Mouse (Mus musculus) embryonic facial prominence, embryonic 13.5 days (tissue): ENCODE data around the gene Pecr. TPM values are rescaled to one million over a fixed set of nuclear protein-coding genes. Genes with fewer than 3 reads are reported as not detected.

Experiments used
- ATAC-seq: fragments of 200-750 bp; cut with Nextera tagmentation; 2 replicates; pipeline ENCODE4 v1.8.0; 2017; ENCODE audit warnings: low read depth; ENCODE audit not compliant: insufficient number of reproducible peaks, insufficient read depth, low FRiP score, low TSS enrichment
- H3K27ac ChIP-seq: fragments of 300-500 bp; sonication (generic); 2 replicates; pipeline ENCODE4 v1.5.1; 2015; ENCODE audit warnings: moderate library complexity, mild to moderate bottlenecking, inconsistent platforms
- H3K27me3 ChIP-seq: fragments of 300-500 bp; sonication (generic); 2 replicates; pipeline ENCODE4 v1.6.1; 2015; ENCODE audit warnings: mild to moderate bottlenecking, inconsistent platforms
- H3K36me3 ChIP-seq: fragments of 300-500 bp; sonication (generic); 2 replicates; pipeline ENCODE4 v1.6.1; 2015; ENCODE audit warnings: mild to moderate bottlenecking, inconsistent platforms
- H3K4me1 ChIP-seq: fragments of 300-500 bp; sonication (generic); 2 replicates; pipeline ENCODE4 v1.6.1; 2015; ENCODE audit warnings: inconsistent platforms
- H3K4me2 ChIP-seq: fragments of 300-500 bp; sonication (generic); 2 replicates; pipeline ENCODE4 v1.6.1; 2015; ENCODE audit warnings: moderate library complexity, mild to moderate bottlenecking, inconsistent platforms
- H3K4me3 ChIP-seq: fragments of 300-500 bp; sonication (generic); 2 replicates; pipeline ENCODE4 v1.5.1; 2015; ENCODE audit warnings: mild to moderate bottlenecking, inconsistent platforms
- H3K9ac ChIP-seq: fragments of 300-500 bp; sonication (generic); 2 replicates; pipeline ENCODE4 v1.6.1; 2015; ENCODE audit warnings: mild to moderate bottlenecking, inconsistent platforms
- H3K9me3 ChIP-seq: fragments of 300-500 bp; sonication (generic); 2 replicates; pipeline ENCODE4 v1.6.1; 2016; ENCODE audit warnings: inconsistent platforms
- WGBS: fragments of 180-500 bp; shearing (Covaris S2); methylation state at CpG from one replicate; pipeline ENCODE4 v1.1.7; 2015; ENCODE audit warnings: mixed read lengths; 5-methylcytosine and 5-hydroxymethylcytosine counted together
- polyA plus RNA-seq: library from polyadenylated mRNA; unstranded; fragments of >200 nt; fragmentation: Nextera tagmentation; extraction: Ambion mirVana; gene quantifications from 2 replicates; pipeline ENCODE4 v1.2.1, GENCODE M21; 2015

The Pecr gene
- polyA plus RNA-seq, 1 experiment from 2014 or later = 43.1 TPM

DNA sequence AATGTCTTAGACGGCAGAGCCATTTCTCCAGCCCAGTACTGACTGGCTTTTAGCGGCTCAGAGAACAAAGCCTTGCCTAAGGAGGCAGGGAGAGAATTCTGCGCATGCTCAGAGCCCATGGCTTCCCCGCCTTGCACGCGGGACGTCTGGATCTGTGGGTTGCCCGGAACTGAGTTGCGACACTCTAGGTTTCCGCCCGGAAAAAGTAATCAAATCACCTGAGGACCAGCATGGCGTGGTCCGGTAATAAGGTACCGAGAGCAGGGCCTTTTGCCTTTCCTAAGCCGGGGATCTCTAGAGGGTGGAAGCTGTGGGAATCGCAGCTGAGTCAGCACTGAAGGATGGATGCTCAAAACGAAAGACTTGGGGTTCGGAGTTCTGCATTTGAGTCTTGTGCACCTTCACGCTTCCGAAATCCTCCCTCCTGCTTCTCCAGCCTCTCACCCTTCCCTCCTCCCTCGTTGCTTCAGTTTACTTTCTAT, 23.2 kb upstream of the Pecr start, which contains the start of gene Xrcc5:
Gene Xrcc5, plus strand, starts transcription at position 105 of the 482 bp plus-strand sequence.
- H3K4me3 ChIP-seq = peak within 1 kb of the TSS; percentile 52
- H3K4me1 ChIP-seq = peaks cover 22% of the 10 kb centered on the region
- peak within 1 kb of the TSS; percentile 73 for H3K9ac ChIP-seq
- H3K9me3 ChIP-seq = no peaks in the 10 kb centered on the region
- H3K36me3 ChIP-seq = peaks cover 12% of the 10 kb centered on the region
- peak within 1 kb of the TSS; percentile 56 for H3K4me2 ChIP-seq
- 0% methylated on average over 21 of the region's 21 CpGs for WGBS
- H3K27ac ChIP-seq = peak within 1 kb of the TSS; percentile 93
- H3K27me3 ChIP-seq = no peaks in the 10 kb centered on the region
- ATAC-seq = peak; percentile 96

DNA sequence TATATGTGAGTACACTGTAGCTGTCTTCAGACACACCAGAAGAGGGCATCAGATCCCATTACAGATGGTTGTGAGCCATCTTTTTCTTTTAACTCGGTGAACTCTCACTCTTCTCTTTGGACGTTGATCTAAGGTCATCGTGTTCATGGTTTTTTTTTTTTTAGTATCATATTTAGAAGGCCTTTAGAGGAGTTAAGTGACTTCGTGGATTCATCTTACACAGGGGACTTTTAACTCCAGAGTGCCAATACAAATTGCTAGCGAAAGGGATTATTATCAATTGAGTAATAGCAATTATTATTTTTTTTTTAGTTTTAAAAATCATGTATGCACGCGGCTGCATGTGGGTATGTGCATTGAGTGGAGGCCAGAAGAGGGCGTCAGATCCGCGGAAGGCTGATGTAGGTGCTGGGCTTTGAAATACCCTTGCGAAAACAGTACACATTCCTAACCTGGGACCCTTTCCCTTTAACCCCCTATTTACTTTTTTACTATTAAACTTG, 22.6 kb upstream of the Pecr start:
- H3K27ac ChIP-seq = peak overlapping the region; percentile 93
- peak overlapping the region; percentile 56 for H3K4me2 ChIP-seq
- H3K36me3 ChIP-seq = peaks cover 6% of the 10 kb centered on the region
- H3K9ac ChIP-seq = peak overlapping the region; percentile 73
- H3K9me3 ChIP-seq = no peaks in the 10 kb centered on the region
- H3K4me3 ChIP-seq = peak overlapping the region; percentile 52
- 2% methylated on average over 11 of the region's 11 CpGs for WGBS
- ATAC-seq = peak; percentile 82
- no peaks in the 10 kb centered on the region for H3K27me3 ChIP-seq
- H3K4me1 ChIP-seq = peaks cover 22% of the 10 kb centered on the region

DNA sequence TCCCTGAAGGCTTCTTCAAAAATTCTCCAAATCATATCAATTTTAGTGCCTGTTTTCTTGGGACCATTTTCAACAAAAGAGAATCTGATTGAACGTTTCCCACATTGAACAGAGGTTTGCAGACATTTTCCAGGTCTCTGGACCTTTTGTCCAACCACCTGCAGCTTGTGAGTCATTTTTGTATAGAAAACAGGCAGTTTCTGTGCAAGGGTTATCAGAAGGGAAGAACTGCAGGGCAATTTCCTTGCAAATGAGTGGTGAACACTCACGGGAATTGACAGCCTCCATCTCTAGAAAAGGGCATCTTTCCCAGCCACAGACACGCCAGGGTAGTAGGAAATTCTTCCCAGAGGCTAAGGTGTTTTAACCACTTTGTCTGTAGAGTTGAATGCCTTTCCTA, 22.1 kb upstream of the Pecr start:
- ATAC-seq = no peak
- peaks cover 22% of the 10 kb centered on the region for H3K4me1 ChIP-seq
- no peaks in the 10 kb centered on the region for H3K9me3 ChIP-seq
- H3K27ac ChIP-seq = no peak overlapping the region
- H3K36me3 ChIP-seq = peaks cover under 1% of the 10 kb centered on the region; the same call in 1 of the 2 replicates
- H3K9ac ChIP-seq = no peak overlapping the region
- peak overlapping the region; percentile 56 for H3K4me2 ChIP-seq
- no peaks in the 10 kb centered on the region for H3K27me3 ChIP-seq
- WGBS = 57% methylated on average over 3 of the region's 3 CpGs
- no peak overlapping the region for H3K4me3 ChIP-seq

DNA sequence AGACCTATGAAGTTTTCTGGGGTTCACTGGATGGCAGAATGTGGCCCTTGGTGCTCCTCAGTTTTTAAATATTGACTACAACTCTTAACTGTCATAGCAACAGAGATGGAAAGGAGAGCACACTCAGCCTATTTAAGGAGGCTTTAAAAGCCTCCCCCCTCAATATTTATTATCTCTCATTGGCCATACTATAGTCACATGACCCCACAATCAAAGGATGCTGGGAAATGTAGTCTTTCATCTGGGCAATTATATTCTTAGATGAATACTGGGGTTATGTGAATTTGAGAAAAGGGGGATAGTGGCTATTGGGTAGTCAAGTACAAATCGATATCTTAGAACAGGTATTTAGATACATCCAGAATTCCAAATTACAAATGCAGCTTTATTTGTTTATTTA, 17.7 kb upstream of the Pecr start:
- Histone ChIP-seq H3K36me3 (no peaks in the 10 kb centered on the region), H3K4me2 (no peak overlapping the region), H3K27ac (no peak overlapping the region), H3K4me3 (no peak overlapping the region), H3K4me1 (peaks cover 3% of the 10 kb centered on the region; the same call in 1 of the 2 replicates), H3K9me3 (no peaks in the 10 kb centered on the region), H3K27me3 (no peaks in the 10 kb centered on the region), H3K9ac (no peak overlapping the region)
- ATAC-seq = no peak
- 83% methylated on average over 1 of the region's 1 CpGs for WGBS

DNA sequence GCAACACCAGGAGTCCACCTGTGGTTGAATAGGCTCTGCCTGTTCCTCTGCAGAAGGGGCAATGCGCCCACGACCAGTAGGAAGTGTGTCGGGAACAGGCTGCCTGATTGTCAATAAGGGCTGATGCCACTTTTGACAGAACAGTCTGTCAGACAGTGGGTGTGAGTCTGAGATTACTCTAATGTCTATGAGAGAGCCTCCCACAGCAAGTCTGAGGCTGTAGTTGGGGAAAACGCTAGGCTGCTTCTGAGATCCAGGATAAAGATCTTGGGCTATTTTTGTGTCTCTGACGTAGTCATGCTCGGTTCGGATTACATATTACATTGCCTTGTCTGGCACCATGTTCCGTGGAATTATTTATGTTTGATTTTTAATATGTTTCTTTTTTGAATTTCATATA, 11.6 kb upstream of the Pecr start:
- Histone ChIP-seq H3K27me3 (no peaks in the 10 kb centered on the region), H3K9me3 (no peaks in the 10 kb centered on the region), H3K4me1 (no peaks in the 10 kb centered on the region), H3K9ac (no peak overlapping the region), H3K27ac (no peak overlapping the region), H3K36me3 (no peaks in the 10 kb centered on the region), H3K4me2 (no peak overlapping the region), H3K4me3 (no peak overlapping the region)
- WGBS = 71% methylated on average over 8 of the region's 8 CpGs
- ATAC-seq = no peak

DNA sequence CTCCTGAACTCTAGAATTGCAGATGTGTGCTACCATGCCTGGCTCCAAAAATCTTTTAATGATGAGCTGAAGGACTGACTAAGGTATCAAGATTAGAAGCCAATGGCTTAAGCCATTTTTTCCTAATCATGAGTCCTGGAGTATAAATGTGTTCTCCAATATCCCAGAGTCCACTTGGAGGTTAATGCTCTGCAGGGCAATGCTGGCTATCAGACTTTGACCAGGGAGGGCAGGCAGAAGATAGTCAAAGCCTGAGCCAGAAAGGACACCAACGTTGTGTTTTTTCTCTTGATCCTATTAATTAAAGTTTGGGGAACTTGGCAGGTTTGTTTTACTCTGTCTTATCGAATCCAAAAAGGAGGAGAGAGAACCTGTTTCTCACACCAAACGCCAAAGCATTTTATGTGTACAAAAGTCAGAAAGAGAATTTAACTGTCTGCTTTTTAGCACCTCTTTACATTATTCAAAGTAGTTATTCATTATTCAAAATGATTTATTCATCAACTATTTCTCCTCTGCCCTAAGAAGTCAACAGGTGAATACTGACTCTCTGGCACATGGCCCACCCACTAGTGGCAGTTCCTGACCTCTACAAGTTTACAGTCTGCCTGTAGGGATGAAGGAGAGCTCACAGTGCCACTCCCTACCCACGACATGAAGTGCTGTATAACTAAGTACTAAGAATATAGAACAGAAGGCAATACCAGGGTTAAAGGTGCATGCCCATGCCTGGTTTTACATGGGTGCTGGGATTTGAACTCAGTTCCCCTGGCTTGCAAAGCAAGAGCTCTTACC, 10.0 kb upstream of the Pecr start:
- Histone ChIP-seq H3K27ac (no peak overlapping the region), H3K27me3 (no peaks in the 10 kb centered on the region), H3K36me3 (no peaks in the 10 kb centered on the region), H3K9ac (no peak overlapping the region), H3K4me2 (no peak overlapping the region), H3K4me3 (no peak overlapping the region), H3K9me3 (no peaks in the 10 kb centered on the region), H3K4me1 (no peaks in the 10 kb centered on the region)
- no peak for ATAC-seq
- 71% methylated on average over 4 of the region's 4 CpGs for WGBS

DNA sequence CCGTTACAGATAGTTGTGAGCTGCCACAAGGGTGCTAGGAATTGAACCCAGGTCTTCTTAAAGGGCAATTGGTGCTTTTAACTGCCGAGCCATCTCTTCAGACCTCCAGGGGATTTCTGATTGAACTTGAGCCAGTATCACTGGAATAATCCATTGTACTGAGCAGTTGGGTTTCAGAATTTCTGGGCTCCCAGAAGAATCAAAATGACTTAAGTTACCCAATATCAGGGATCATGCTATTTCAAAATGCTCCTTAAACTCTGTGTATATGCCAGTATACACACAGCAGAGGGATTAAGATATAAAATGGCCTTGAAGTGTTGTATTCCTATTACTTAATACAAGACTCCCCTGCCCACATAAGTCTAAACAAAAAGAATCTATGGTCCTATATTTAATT, 7.8 kb upstream of the Pecr start:
- no peak overlapping the region for H3K4me3 ChIP-seq
- WGBS = 85% methylated on average over 2 of the region's 2 CpGs
- H3K36me3 ChIP-seq = no peaks in the 10 kb centered on the region
- H3K9ac ChIP-seq = no peak overlapping the region
- H3K4me1 ChIP-seq = no peaks in the 10 kb centered on the region
- H3K27ac ChIP-seq = no peak overlapping the region
- no peaks in the 10 kb centered on the region for H3K9me3 ChIP-seq
- no peaks in the 10 kb centered on the region for H3K27me3 ChIP-seq
- ATAC-seq = no peak
- no peak overlapping the region for H3K4me2 ChIP-seq

DNA sequence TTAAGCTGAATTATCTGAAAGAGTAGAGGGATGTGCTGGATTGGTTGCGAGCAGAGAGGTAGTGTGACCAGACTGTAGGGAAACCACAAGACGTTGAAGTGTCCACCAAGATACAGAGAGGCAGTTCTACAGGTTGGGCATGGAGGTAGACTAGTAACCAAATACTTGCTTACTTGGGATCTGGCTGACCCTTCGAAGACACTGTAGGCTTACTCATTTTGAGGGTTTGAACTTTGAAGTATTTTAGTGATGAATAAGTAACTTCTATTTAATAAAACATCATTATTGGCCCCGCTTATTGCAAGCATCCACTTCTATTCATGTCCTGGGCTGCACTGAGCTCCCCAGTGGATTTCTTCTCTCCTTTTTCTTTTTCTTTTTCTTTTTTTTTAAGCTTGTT, 7.3 kb upstream of the Pecr start:
- Histone ChIP-seq H3K27ac (no peak overlapping the region), H3K36me3 (no peaks in the 10 kb centered on the region), H3K4me3 (no peak overlapping the region), H3K4me2 (no peak overlapping the region), H3K9ac (no peak overlapping the region), H3K9me3 (no peaks in the 10 kb centered on the region), H3K27me3 (no peaks in the 10 kb centered on the region), H3K4me1 (no peaks in the 10 kb centered on the region)
- WGBS = 91% methylated on average over 4 of the region's 4 CpGs
- no peak for ATAC-seq

DNA sequence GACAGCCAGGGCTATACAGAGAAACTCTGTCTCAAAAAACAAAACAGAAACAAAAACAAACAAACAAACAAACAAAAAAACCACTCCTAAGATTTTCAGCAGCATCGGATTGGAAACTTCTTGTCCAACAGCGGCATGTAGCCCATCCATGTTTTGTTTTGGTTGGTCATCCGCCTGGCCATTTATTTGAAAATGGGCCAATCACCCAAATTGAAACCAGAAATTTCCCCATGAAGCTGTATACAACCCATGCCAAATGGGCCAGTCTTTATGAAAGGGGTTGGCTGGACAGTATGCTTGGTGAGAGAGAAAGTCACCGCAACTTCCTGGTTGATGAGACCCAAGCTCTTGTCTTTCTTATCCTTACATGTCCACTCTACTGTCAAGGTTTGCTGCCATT, 6.8 kb upstream of the Pecr start:
- Histone ChIP-seq H3K4me1 (no peaks in the 10 kb centered on the region), H3K4me3 (no peak overlapping the region), H3K4me2 (no peak overlapping the region), H3K27ac (no peak overlapping the region), H3K36me3 (no peaks in the 10 kb centered on the region), H3K27me3 (no peaks in the 10 kb centered on the region), H3K9ac (no peak overlapping the region), H3K9me3 (no peaks in the 10 kb centered on the region)
- ATAC-seq = no peak
- 90% methylated on average over 4 of the region's 4 CpGs for WGBS

DNA sequence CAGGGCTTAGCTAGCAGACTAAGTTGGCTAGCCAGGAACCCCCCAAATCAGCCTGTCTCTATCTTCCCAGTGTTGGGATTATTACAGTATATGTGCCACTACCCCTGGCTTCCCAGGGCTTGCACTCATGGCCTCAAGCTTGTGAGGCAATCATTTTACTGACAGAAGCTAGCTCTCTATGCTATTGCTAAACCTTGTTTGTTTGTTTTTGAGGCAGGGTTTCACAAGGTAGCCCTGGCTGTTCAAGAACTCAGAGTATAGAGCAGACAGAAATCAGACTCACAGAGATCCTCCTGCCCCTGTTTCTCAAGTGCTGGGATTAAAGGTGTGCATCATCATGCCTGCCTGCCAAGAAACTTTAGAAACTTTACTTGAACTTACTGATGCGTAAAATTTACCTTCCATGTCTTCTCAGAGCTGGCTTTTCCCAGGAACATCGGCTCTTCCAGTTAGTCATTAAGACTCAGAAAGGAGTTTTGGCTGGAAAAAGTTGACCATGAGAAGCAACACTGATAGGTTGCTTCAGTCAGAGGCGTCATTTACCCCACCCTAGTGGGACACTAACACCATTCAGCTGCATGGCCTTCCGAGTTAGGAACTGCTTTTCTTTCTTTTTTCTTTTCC, 4.5 kb upstream of the Pecr start:
- peaks cover 4% of the 10 kb centered on the region; the same call in 1 of the 2 replicates for H3K27me3 ChIP-seq
- H3K9ac ChIP-seq = no peak overlapping the region
- no peak overlapping the region for H3K27ac ChIP-seq
- 81% methylated on average over 4 of the region's 4 CpGs for WGBS
- ATAC-seq = no peak
- no peaks in the 10 kb centered on the region for H3K4me1 ChIP-seq
- no peak overlapping the region for H3K4me3 ChIP-seq
- H3K36me3 ChIP-seq = no peaks in the 10 kb centered on the region
- no peaks in the 10 kb centered on the region for H3K9me3 ChIP-seq
- H3K4me2 ChIP-seq = no peak overlapping the region

DNA sequence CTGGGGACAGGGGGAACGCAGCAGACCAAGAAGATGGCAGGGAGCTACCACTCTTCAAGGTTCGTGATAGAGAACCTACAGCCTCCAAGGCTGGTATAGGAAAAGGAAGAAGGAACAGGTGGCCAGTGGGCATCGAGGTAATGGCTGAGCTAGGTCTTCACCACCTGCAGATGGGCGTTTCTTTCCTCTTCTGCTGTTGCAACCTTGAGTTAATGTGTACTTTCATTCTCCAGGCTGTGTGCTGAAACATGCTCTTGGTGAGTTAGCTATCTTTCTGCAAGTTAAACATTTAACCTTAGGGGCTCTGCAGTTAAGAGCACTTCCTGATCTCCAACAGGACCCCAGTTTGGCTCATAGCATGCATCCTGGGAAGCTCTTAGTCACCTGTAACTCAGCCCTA, 3.8 kb upstream of the Pecr start:
- 85% methylated on average over 4 of the region's 4 CpGs for WGBS
- ATAC-seq = no peak
- Histone ChIP-seq H3K27ac (no peak overlapping the region), H3K4me2 (no peak overlapping the region), H3K36me3 (no peaks in the 10 kb centered on the region), H3K9ac (no peak overlapping the region), H3K27me3 (peaks cover 4% of the 10 kb centered on the region; the same call in 1 of the 2 replicates), H3K9me3 (no peaks in the 10 kb centered on the region), H3K4me1 (peaks cover 3% of the 10 kb centered on the region; the same call in 1 of the 2 replicates), H3K4me3 (no peak overlapping the region)

DNA sequence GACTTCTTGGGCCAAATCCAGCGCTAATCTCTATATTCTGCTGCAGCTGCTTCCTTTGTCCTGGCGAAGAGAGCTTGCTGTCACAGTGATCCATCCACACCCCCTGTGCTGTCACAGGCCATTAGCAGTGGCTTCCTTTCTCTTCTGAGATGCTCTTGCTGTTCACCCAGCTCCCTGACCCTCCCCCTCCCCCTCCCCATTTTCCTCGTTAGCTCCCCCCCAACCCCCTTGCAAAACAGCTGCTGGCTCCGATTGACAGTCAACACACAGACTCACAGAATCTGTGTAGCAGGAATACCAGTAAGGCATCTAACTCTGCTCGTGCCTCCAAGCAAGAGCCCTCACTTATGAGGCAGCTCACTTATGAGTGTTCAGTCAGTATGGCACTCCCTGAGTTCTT, 2.8 kb upstream of the Pecr start:
- Histone ChIP-seq H3K27me3 (peaks cover 4% of the 10 kb centered on the region; the same call in 1 of the 2 replicates), H3K27ac (no peak overlapping the region)
- no peak for ATAC-seq

More for the DNA sequence above, 2.8 kb upstream of the Pecr start:
- Histone ChIP-seq H3K9ac (no peak overlapping the region), H3K4me3 (no peak overlapping the region), H3K4me1 (peaks cover 3% of the 10 kb centered on the region; the same call in 1 of the 2 replicates), H3K4me2 (no peak overlapping the region), H3K36me3 (no peaks in the 10 kb centered on the region), H3K9me3 (no peaks in the 10 kb centered on the region)
- WGBS = 35% methylated on average over 5 of the region's 5 CpGs
